Mouse (Mus musculus) liver, adult 2 months (tissue): ENCODE data around the gene Plcl2.

Experiments
- CTCF ChIP-seq: fragments of 200-500 bp; IDR thresholded peaks from 2 replicates; pipeline ENCODE4 v1.5.1; 2011; ENCODE audit warnings: low read depth, low read length, control low read depth
- POLR2A ChIP-seq: fragments of 200-500 bp; IDR thresholded peaks from 2 replicates; pipeline ENCODE4 v1.6.1; 2011; ENCODE audit warnings: low read length, control low read depth; ENCODE audit not compliant: insufficient read depth; ENCODE audit errors: extremely low read depth

DNA sequence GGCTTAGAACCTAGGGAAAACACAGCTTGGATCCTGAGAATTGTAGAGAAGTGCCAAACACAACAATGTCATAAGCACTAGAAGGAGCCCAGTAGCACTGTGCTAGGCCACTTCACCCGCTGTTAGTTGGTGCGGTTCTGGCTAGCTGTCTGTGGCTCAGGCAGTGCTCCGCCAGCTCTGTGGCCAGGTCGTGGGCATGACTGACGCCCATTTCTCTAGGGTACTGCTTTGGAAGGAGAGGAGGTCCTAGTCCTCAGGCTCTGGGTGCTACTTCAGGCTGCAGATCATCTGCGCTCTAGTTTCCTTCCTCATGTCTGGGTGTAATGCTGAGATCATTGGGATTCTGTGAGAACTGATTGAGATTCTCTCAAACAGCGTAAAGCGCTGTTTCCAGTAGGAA, 20.9 kb downstream of the Plcl2 start:
- no peak for TF ChIP-seq CTCF
- no peak for TF ChIP-seq POLR2A
